Mouse (Mus musculus): Measurements from ENCODE around the gene Foxa2. TPM values are rescaled to one million over a fixed set of nuclear protein-coding genes. Genes with fewer than 3 reads are reported as not detected.

Foxa2 gene
- polyA plus RNA-seq, 1 experiment = 16.6 TPM

DNA sequence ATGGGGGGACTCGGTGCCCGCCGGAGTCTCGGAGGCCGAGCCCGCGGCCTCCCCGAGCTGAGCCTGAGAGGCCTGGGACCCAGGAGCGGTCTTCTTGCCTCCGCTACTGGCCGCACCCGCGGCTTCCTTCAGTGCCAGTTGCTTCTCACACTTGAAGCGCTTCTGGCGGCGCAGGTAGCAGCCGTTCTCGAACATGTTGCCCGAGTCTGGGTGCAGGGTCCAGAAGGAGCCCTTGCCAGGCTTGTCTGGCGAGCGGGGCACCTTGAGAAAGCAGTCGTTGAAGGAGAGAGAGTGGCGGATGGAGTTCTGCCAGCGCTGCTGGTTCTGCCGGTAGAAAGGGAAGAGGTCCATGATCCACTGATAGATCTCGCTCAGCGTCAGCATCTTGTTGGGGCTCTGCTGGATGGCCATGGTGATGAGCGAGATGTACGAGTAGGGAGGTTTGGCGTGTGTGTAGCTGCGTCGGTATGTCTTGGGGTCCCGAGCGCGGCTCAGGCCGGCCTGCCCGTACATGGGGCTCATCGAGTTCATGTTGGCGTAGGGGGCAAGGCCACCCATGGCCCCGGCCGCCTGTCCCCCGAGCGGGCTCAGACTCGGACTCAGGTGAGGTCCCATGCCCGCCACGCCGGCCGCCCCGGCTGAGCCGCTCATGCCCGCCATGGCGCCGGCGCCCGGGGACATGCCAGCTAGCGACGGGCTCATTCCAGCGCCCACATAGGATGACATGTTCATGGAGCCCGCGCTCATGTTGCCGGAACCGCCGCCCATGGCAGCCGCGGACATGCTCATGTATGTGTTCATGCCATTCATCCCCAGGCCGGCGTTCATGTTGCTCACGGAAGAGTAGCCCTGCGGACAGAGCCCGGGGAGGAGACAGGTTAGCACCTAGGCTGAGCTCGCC is 2.5 kb downstream of the Foxa2 start:
- Histone ChIP-seq H3K27ac (ENCODE audit: insufficient read depth, low read depth, low read length) (no peak overlapping the region), H3K4me3 (ENCODE audit: low read depth, low read length) (peak overlapping the region; percentile 62)

DNA sequence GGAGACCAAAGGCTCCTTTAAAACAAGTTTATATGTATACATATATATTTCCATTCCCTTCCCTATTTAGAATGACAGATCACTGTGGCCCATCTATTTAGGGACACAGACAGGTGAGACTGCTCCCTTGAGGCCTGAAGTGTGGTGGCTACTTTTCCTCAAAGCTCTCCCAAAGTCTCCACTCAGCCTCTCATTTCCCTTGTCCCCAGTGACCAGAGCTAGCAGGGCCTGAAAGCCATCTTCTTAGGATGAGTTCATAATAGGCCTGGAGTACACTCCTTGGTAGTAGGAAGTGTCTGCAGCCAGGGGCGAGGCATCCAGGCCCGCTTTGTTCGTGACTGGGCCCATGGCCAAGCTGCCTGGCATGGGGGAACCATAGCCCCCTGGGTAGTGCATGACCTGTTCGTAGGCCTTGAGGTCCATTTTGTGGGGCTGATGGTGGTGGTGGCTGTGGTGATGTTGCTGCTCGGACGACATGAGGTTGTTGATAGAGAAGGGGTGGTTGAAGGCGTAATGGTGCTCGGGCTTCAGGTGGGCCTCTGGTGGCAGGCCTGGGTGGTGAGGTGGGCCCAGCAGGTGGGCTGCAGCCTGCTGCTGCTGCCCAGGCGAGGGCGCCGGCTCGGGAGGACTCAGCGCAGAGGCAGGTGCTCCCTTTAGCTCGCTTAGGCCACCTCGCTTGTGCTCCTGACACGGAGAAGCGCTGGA is 3.3 kb downstream of the Foxa2 start:
- Histone ChIP-seq H3K4me3 (ENCODE audit: low read depth, low read length) (no peak overlapping the region), H3K27me3 (ENCODE audit: control insufficient read depth, insufficient read depth, low read length) (peaks cover 53% of the 10 kb centered on the region), H3K4me1 (ENCODE audit: control insufficient read depth, insufficient read depth, insufficient read length, low read length) (peaks cover 13% of the 10 kb centered on the region), H3K36me3 (ENCODE audit: control insufficient read depth, insufficient read depth, low read length) (no peaks in the 10 kb centered on the region), H3K27ac (ENCODE audit: insufficient read depth, low read depth, low read length) (no peak overlapping the region)
- WGBS = 67% methylated on average over 17 of the region's 17 CpGs
- TF ChIP-seq POLR2A (IDR thresholded peaks at IDR 0.05; ENCODE audit: low read depth, low read length) (no peak), CTCF (IDR thresholded peaks at IDR 0.05; ENCODE audit: extremely low read depth, insufficient read length, insufficient replicate concordance, low read depth, low read length) (no peak)

More for the DNA sequence above, 2.5 kb downstream of the Foxa2 start:
- H3K4me1 ChIP-seq (ENCODE audit: control insufficient read depth, insufficient read depth, insufficient read length, low read length) = peaks cover 17% of the 10 kb centered on the region
- H3K36me3 ChIP-seq (ENCODE audit: control insufficient read depth, insufficient read depth, low read length) = no peaks in the 10 kb centered on the region
- H3K27me3 ChIP-seq (ENCODE audit: control insufficient read depth, insufficient read depth, low read length) = peaks cover 59% of the 10 kb centered on the region
- TF ChIP-seq CTCF (IDR thresholded peaks at IDR 0.05; ENCODE audit: extremely low read depth, insufficient read length, insufficient replicate concordance, low read depth, low read length) (no peak), POLR2A (IDR thresholded peaks at IDR 0.05; ENCODE audit: low read depth, low read length) (no peak)
- WGBS = 34% methylated on average over 71 of the region's 71 CpGs

DNA sequence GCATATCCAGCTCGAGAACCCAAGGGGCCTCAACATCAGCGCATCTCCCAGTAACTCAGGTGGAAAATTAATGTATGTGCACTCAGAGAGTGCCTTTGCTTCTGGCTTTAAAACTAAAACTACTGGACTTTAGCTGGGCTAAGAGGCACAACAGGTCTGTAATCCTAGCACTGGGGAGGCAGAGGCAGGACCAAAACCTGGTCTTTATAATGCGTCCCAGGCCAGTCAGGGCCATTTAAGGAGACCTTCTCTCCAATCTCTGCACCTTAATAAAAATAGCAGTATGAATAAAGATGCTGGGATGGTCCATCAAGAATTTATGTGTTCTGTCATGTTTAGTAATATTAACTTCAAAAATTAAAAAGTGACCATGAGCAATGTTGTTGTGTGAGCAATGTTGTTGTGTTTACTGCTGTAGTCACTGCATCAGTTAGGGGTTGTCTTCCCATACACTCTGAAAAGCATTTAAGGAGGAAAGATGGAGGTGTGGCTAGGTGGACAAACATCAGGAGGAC is 4.6 kb downstream of the Foxa2 start:
- no peak overlapping the region for H3K4me3 ChIP-seq (ENCODE audit: low read depth, low read length)
- no peaks in the 10 kb centered on the region for H3K36me3 ChIP-seq (ENCODE audit: control insufficient read depth, insufficient read depth, low read length)
- no peak for TF ChIP-seq CTCF (IDR thresholded peaks at IDR 0.05; ENCODE audit: extremely low read depth, insufficient read length, insufficient replicate concordance, low read depth, low read length)
- no peak for TF ChIP-seq POLR2A (IDR thresholded peaks at IDR 0.05; ENCODE audit: low read depth, low read length)
- H3K4me1 ChIP-seq (ENCODE audit: control insufficient read depth, insufficient read depth, insufficient read length, low read length) = peaks cover 13% of the 10 kb centered on the region
- peaks cover 45% of the 10 kb centered on the region for H3K27me3 ChIP-seq (ENCODE audit: control insufficient read depth, insufficient read depth, low read length)
- WGBS = 71% methylated on average over 3 of the region's 3 CpGs
- H3K27ac ChIP-seq (ENCODE audit: insufficient read depth, low read depth, low read length) = no peak overlapping the region

- no peak overlapping the region for H3K4me3 ChIP-seq (ENCODE audit: low read depth, low read length)
- no peak overlapping the region for H3K27ac ChIP-seq (ENCODE audit: insufficient read depth, low read depth, low read length)
- TF ChIP-seq CTCF (IDR thresholded peaks at IDR 0.05; ENCODE audit: extremely low read depth, insufficient read length, insufficient replicate concordance, low read depth, low read length) (no peak), POLR2A (IDR thresholded peaks at IDR 0.05; ENCODE audit: low read depth, low read length) (no peak)
- no peaks in the 10 kb centered on the region for H3K36me3 ChIP-seq (ENCODE audit: control insufficient read depth, insufficient read depth, low read length)
- WGBS = 72% methylated on average over 5 of the region's 5 CpGs
- H3K4me1 ChIP-seq (ENCODE audit: control insufficient read depth, insufficient read depth, insufficient read length, low read length) = peaks cover 11% of the 10 kb centered on the region
- peaks cover 39% of the 10 kb centered on the region for H3K27me3 ChIP-seq (ENCODE audit: control insufficient read depth, insufficient read depth, low read length)
Observed at GRCm38 (mm10) chr2:148041381-148041780, 5.4 kb downstream of the Foxa2 start.

- peak overlapping the region; percentile 44 for H3K4me3 ChIP-seq (ENCODE audit: low read depth, low read length)
Observed at GRCm38 (mm10) chr2:148040236-148041121, 6.3 kb downstream of the Foxa2 start.

GRCm38 (mm10) chr2:148039351-148040235 is 7.2 kb downstream of the Foxa2 start:
- TF ChIP-seq POLR2A (IDR thresholded peaks at IDR 0.05; ENCODE audit: low read depth, low read length) (no peak), CTCF (IDR thresholded peaks at IDR 0.05; ENCODE audit: extremely low read depth, insufficient read length, insufficient replicate concordance, low read depth, low read length) (no peak)
- 8% methylated on average over 53 of the region's 53 CpGs for WGBS
- Histone ChIP-seq H3K4me1 (ENCODE audit: control insufficient read depth, insufficient read depth, insufficient read length, low read length) (peaks cover 9% of the 10 kb centered on the region), H3K27me3 (ENCODE audit: control insufficient read depth, insufficient read depth, low read length) (peaks cover 23% of the 10 kb centered on the region), H3K4me3 (ENCODE audit: low read depth, low read length) (peak overlapping the region; percentile 44), H3K27ac (ENCODE audit: insufficient read depth, low read depth, low read length) (no peak overlapping the region), H3K36me3 (ENCODE audit: control insufficient read depth, insufficient read depth, low read length) (no peaks in the 10 kb centered on the region)

More at GRCm38 (mm10) chr2:148040236-148041121, 6.3 kb downstream of the Foxa2 start:
- Histone ChIP-seq H3K27me3 (ENCODE audit: control insufficient read depth, insufficient read depth, low read length) (peaks cover 30% of the 10 kb centered on the region), H3K4me1 (ENCODE audit: control insufficient read depth, insufficient read depth, insufficient read length, low read length) (peaks cover 9% of the 10 kb centered on the region), H3K27ac (ENCODE audit: insufficient read depth, low read depth, low read length) (no peak overlapping the region), H3K36me3 (ENCODE audit: control insufficient read depth, insufficient read depth, low read length) (no peaks in the 10 kb centered on the region)
- WGBS = 24% methylated on average over 37 of the region's 37 CpGs
- TF ChIP-seq CTCF (IDR thresholded peaks at IDR 0.05; ENCODE audit: extremely low read depth, insufficient read length, insufficient replicate concordance, low read depth, low read length) = no peak
- TF ChIP-seq POLR2A (IDR thresholded peaks at IDR 0.05; ENCODE audit: low read depth, low read length) = no peak

Measured in small intestine, adult 2 months (tissue).